ENCODE assay signal across 15 mouse cellular contexts in genomic region chr6:136611351-136612215, GRCm38 (mm10). TPM values are rescaled to one million over a fixed set of nuclear protein-coding genes. Genes with fewer than 3 reads are reported as not detected.
A peak's percentile ranks its signal among the peaks of the same experiment; 100 is the strongest.
DNase-seq lines count a peak whose midpoint lies in the region; ATAC-seq lines count a peak whose summit lies in the region.
"Had no signal": no experiment of that assay in that cellular context is flagged by ENCODE, and none has a peak within 500 bp of the region (broad histone marks: within the 10 kb centered on the region; RNA-seq: fewer than 3 reads in every experiment).

No protein-coding gene starts in this region.

- ATAC-seq in cerebellum, adult (ENCODE audit: insufficient number of reproducible peaks, low FRiP score, low TSS enrichment) = no peak
- 0 out of 2 replicates have a peak, but pooled peaks have one; percentile 19 for ATAC-seq in kidney, embryonic 16.5 days (ENCODE audit: low FRiP score, low TSS enrichment)
- no peak for ATAC-seq in megakaryocyte, adult 5-6 weeks (ENCODE audit: poor library complexity, severe bottlenecking)

- H3K4me1 ChIP-seq in kidney, embryonic 16.5 days (ENCODE audit: insufficient read depth, low read length) = no peaks in the 10 kb centered on the region
- H3K4me1 ChIP-seq: forebrain, embryonic 10.5 days; megakaryocyte, embryonic 14.5 days had no signal

- peak; percentile 46 for DNase-seq in cerebellum, adult 11 months
- DNase-seq in kidney, adult 8-10 months = no peak
- DNase-seq in NIH3T3 (ENCODE audit: low read depth) = peak; percentile 59
- DNase-seq in cerebellum, adult 8-10 months = peak; percentile 57
- no peak for DNase-seq in ovary, postnatal 10 days (ENCODE audit: low spot score)
- DNase-seq: kidney, postnatal 4 days; lung, adult 2 months had no signal

- H3K9me3 ChIP-seq in kidney, embryonic 16.5 days (ENCODE audit: low read length) = peaks cover 11% of the 10 kb centered on the region; the same call in 1 of the 2 replicates

- H3K4me3 ChIP-seq in kidney, embryonic 16.5 days (ENCODE audit: low read length) = no peak overlapping the region
- H3K4me3 ChIP-seq: forebrain, embryonic 10.5 days; megakaryocyte, embryonic 14.5 days; myocyte had no signal

- H3K9ac ChIP-seq in kidney, embryonic 16.5 days (replicated peaks; ENCODE audit: low read length) = no peak overlapping the region

- H3K36me3 ChIP-seq in kidney, embryonic 16.5 days (ENCODE audit: insufficient read depth, low read length) = peaks cover 50% of the 10 kb centered on the region

- H3K27ac ChIP-seq in kidney, embryonic 16.5 days (ENCODE audit: low read length) = no peak overlapping the region
- H3K27ac ChIP-seq: forebrain, embryonic 10.5 days; stomach, postnatal 0 days had no signal

- no peaks in the 10 kb centered on the region for H3K27me3 ChIP-seq in kidney, embryonic 16.5 days (ENCODE audit: insufficient read depth, low read length)
- H3K27me3 ChIP-seq: megakaryocyte, embryonic 14.5 days had no signal

- H3K4me2 ChIP-seq in kidney, embryonic 16.5 days (replicated peaks; ENCODE audit: low read depth, low read length) = no peak overlapping the region

- 93% methylated on average over 17 of the region's 17 CpGs for WGBS in kidney, embryonic 16.5 days

RNA-seq across cellular contexts. Expression of gene Plbd1, which starts 50.1 kb away (rescaled TPM):
- 5.3 and 5.7 TPM in 2 replicates for polyA plus RNA-seq in kidney, embryonic 16.5 days (2015; fragmentation: Nextera tagmentation; extraction: Ambion mirVana)
- total RNA-seq in megakaryocyte, adult 5-6 weeks (2015) = 346 and 350 TPM in 2 replicates
- 290 and 300 TPM in 2 replicates for total RNA-seq in megakaryocyte, adult 5-6 weeks (2017)
- total RNA-seq: G1E had no signal
- polyA plus RNA-seq: G1E had no signal

Comparison
In these comparisons a context has a peak if more than half of its experiments do, and no peak if none do; other contexts are left out.
1. DNase-seq: peak in cerebellum, adult 11 months (single experiment), NIH3T3 (single experiment) and cerebellum, adult 8-10 months (single experiment); none in kidney, adult 8-10 months (0 of 2) and ovary, postnatal 10 days (single experiment).